In the genomic region with DNA sequence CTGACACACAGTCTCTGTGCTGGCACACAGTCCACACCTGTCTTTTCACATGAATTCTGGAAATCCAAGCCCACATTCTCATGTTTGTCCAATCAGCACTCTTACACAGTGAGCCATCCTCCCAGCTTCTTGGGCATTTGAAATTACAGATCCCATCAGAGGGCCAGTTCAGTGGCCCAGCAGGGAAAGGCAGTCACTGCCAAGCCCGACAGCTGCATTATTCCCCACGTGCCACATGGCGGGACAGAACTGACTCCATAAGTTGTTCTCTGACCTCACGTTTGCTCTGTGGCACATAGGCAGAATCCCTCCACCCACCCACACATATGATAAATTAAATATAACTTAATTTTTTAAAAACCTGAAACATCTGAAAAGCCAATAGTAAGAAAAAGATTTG, we compare ENCODE assay signal across 21 mouse cellular contexts.
"Had no signal": no experiment of that assay in that cellular context is flagged by ENCODE, and none has a peak within 500 bp of the region (broad histone marks: within the 10 kb centered on the region; RNA-seq: fewer than 3 reads in every experiment).

No protein-coding gene starts in this region.

- H3K9me3 ChIP-seq: lung, embryonic 15.5 days; megakaryocyte, embryonic 14.5 days; midbrain, embryonic 12.5 days; neural tube, embryonic 13.5 days; neural tube, embryonic 15.5 days had no signal

- ATAC-seq: liver, postnatal 0 days; lung, postnatal 0 days; midbrain, embryonic 16.5 days had no signal

- H3K27me3 ChIP-seq: lung, embryonic 15.5 days; midbrain, embryonic 12.5 days; neural tube, embryonic 13.5 days; neural tube, embryonic 15.5 days had no signal

- H3K4me2 ChIP-seq: lung, embryonic 15.5 days; midbrain, embryonic 12.5 days; neural tube, embryonic 13.5 days; neural tube, embryonic 15.5 days had no signal

- H3K9ac ChIP-seq: liver, postnatal 0 days; lung, embryonic 15.5 days; midbrain, embryonic 12.5 days; neural tube, embryonic 13.5 days; neural tube, embryonic 15.5 days had no signal

- DNase-seq: liver, postnatal 0 days; lung, adult 2 months; lung, postnatal 14 days; lung, postnatal 36 days; midbrain, embryonic 14.5 days; retina, postnatal 1 day; right cerebral cortex, adult 18-20 months; right cerebral cortex, postnatal 25 days; right cerebral cortex, postnatal 4 days; spleen, adult 18-20 months; thymus, adult 18-20 months; thymus, postnatal 14 days; thymus, postnatal 36 days had no signal

- H3K4me3 ChIP-seq: lung, embryonic 15.5 days; megakaryocyte, embryonic 14.5 days; midbrain, embryonic 12.5 days; neural tube, embryonic 13.5 days; neural tube, embryonic 15.5 days had no signal

- H3K36me3 ChIP-seq: lung, embryonic 15.5 days; midbrain, embryonic 12.5 days; neural tube, embryonic 13.5 days; neural tube, embryonic 15.5 days had no signal

- H3K27ac ChIP-seq: lung, embryonic 15.5 days; macrophage; midbrain, embryonic 12.5 days; neural tube, embryonic 13.5 days; neural tube, embryonic 15.5 days had no signal
